Comparison of ENCODE assay signal across 14 mouse cellular contexts in genomic region chr6:39917242-39917641, GRCm38 (mm10). TPM values are rescaled to one million over a fixed set of nuclear protein-coding genes. Genes with fewer than 3 reads are reported as not detected.
DNase-seq lines count a peak whose midpoint lies in the region; ATAC-seq lines count a peak whose summit lies in the region.
"Had no signal": no experiment of that assay in that cellular context is flagged by ENCODE, and none has a peak within 500 bp of the region (broad histone marks: within the 10 kb centered on the region; RNA-seq: fewer than 3 reads in every experiment).

No protein-coding gene starts in this region.

- H3K4me3 ChIP-seq in midbrain, embryonic 11.5 days (ENCODE audit: low read depth, low read length), result no peak overlapping the region

- H3K36me3 ChIP-seq in midbrain, embryonic 11.5 days (ENCODE audit: control insufficient read depth, insufficient read depth, low read length), result no peaks in the 10 kb centered on the region

- H3K4me1 ChIP-seq in midbrain, embryonic 11.5 days (ENCODE audit: control insufficient read depth, insufficient read depth, low read length), result peaks cover 9% of the 10 kb centered on the region; the same call in 1 of the 2 replicates

- H3K27ac ChIP-seq in midbrain, embryonic 11.5 days (ENCODE audit: low read depth, low read length), result no peak overlapping the region

- WGBS in midbrain, embryonic 11.5 days, result 37% methylated on average over 8 of the region's 8 CpGs

- no peaks in the 10 kb centered on the region for H3K9me3 ChIP-seq in midbrain, embryonic 11.5 days (ENCODE audit: control insufficient read depth, low read length)

- H3K27me3 ChIP-seq in midbrain, embryonic 11.5 days (ENCODE audit: control insufficient read depth, insufficient read depth, low read length), result no peaks in the 10 kb centered on the region

- no peak for DNase-seq in frontal cortex, adult 2 months (ENCODE audit: extremely low spot score in 1 of 2, low spot score in 1 of 2)
- DNase-seq in right cerebral cortex, adult 18-20 months, result peak; percentile 38
- no peak for DNase-seq in right cerebral cortex, postnatal 25 days
- peak; percentile 80 for DNase-seq in midbrain, embryonic 11.5 days (ENCODE audit: low spot score, missing footprints)
- no peak for DNase-seq in kidney, adult 11 months
- DNase-seq in urinary bladder, adult 2 months (ENCODE audit: low spot score), result no peak
- DNase-seq: adrenal gland, postnatal 25 days; cerebellum, adult 18-20 months; gastrocnemius, postnatal 10 days; lung, embryonic 14.5 days had no signal

- H3K4me2 ChIP-seq in midbrain, embryonic 11.5 days, result no peak overlapping the region
- H3K4me2 ChIP-seq: lung, embryonic 14.5 days had no signal

- H3K9ac ChIP-seq in midbrain, embryonic 11.5 days (ENCODE audit: low read length), result no peak overlapping the region
- H3K9ac ChIP-seq: lung, embryonic 14.5 days had no signal

- ATAC-seq in frontal cortex, adult (ENCODE audit: low TSS enrichment), result 0 out of 2 replicates have a peak, but pooled peaks have one; percentile 18
- ATAC-seq in midbrain, embryonic 11.5 days (ENCODE audit: low FRiP score), result peak; percentile 79; the same call in 1 of the 2 replicates
- no peak for ATAC-seq in erythroid progenitor cell, adult 5-6 weeks (replicated peaks; ENCODE audit: low FRiP score, poor library complexity, severe bottlenecking)
- ATAC-seq: intestine, postnatal 0 days had no signal

RNA-seq across cellular contexts. Expression of gene Tmem178b, which starts 44.2 kb away (rescaled TPM):
- 66.1 and 72.4 TPM in 2 replicates for polyA plus RNA-seq in frontal cortex, adult 2 months (2012; rRNA removed)
- 7.1 and 9.0 TPM in 2 replicates for polyA plus RNA-seq in midbrain, embryonic 11.5 days (2014; fragmentation: Nextera tagmentation; extraction: Ambion mirVana)
- not detected in 2 replicates for total RNA-seq in erythroid progenitor cell, adult 5-6 weeks (2015; ENCODE audit: low replicate concordance)
- total RNA-seq in erythroid progenitor cell, adult 5-6 weeks (2017; ENCODE audit: low replicate concordance), result not detected in 2 replicates
- 0.70 and 1.1 TPM in 2 replicates for polyA plus RNA-seq in urinary bladder, adult 2 months (2012; rRNA removed)
- total RNA-seq: megakaryocyte-erythroid progenitor cell, adult 5-6 weeks had no signal

Comparison
In these comparisons a context has a peak if more than half of its experiments do, and no peak if none do; other contexts are left out.
1. DNase-seq: peak in right cerebral cortex, adult 18-20 months (single experiment) and midbrain, embryonic 11.5 days (single experiment); none in frontal cortex, adult 2 months (0 of 2), right cerebral cortex, postnatal 25 days (single experiment), kidney, adult 11 months (single experiment) and urinary bladder, adult 2 months (single experiment).